Mouse (Mus musculus) lung, embryonic 15.5 days (tissue): ENCODE measurements at regions not wholly inside any gene's neighbourhood (a gene's known extent, or its start where the extent isn't known, plus 50 kb on each side); places are given as distances from the start of the nearest gene placed in this dataset.
"Not testable (repeated sequence)": the region's sequence is repeated elsewhere in the genome, so short reads cannot be mapped to it uniquely, and the experiment has no call there.

ENCODE experiments used
- ATAC-seq: fragments of 200-750 bp; cut with Nextera tagmentation; 2 replicates; pipeline ENCODE4 v1.8.0; 2017; ENCODE audit warnings: moderate number of reproducible peaks, borderline replicate concordance; ENCODE audit not compliant: low FRiP score, low TSS enrichment; ENCODE audit errors: extremely low read depth
- H3K27ac ChIP-seq: fragments of 300-500 bp; sonication (generic); 2 replicates; pipeline ENCODE4 v1.5.1; 2015; ENCODE audit warnings: moderate library complexity, mild to moderate bottlenecking, inconsistent platforms
- H3K27me3 ChIP-seq: fragments of 300-500 bp; sonication (generic); 2 replicates; pipeline ENCODE4 v1.6.1; 2015; ENCODE audit warnings: inconsistent platforms
- H3K36me3 ChIP-seq: fragments of 300-500 bp; sonication (generic); 2 replicates; pipeline ENCODE4 v1.6.1; 2015; ENCODE audit warnings: inconsistent platforms
- H3K4me1 ChIP-seq: fragments of 300-500 bp; sonication (generic); 2 replicates; pipeline ENCODE4 v1.6.1; 2015; ENCODE audit warnings: inconsistent platforms
- H3K4me2 ChIP-seq: fragments of 300-500 bp; sonication (generic); 2 replicates; pipeline ENCODE4 v1.6.1; 2015; ENCODE audit warnings: inconsistent platforms, mild to moderate bottlenecking, moderate library complexity
- H3K4me3 ChIP-seq: fragments of 300-500 bp; sonication (generic); 2 replicates; pipeline ENCODE4 v1.5.1; 2015; ENCODE audit warnings: mild to moderate bottlenecking, inconsistent platforms
- H3K9ac ChIP-seq: fragments of 300-500 bp; sonication (generic); 2 replicates; pipeline ENCODE4 v1.6.1; 2015; ENCODE audit warnings: inconsistent platforms
- H3K9me3 ChIP-seq: fragments of 300-500 bp; sonication (generic); 2 replicates; pipeline ENCODE4 v1.6.1; 2016; ENCODE audit warnings: inconsistent platforms
- WGBS: fragments of 180-500 bp; shearing (Covaris S2); methylation state at CpG from one replicate; pipeline ENCODE4 v1.1.7; 2015; 5-methylcytosine and 5-hydroxymethylcytosine counted together

- Histone ChIP-seq H3K4me2 (no peak overlapping the region), H3K4me1 (no peaks in the 10 kb centered on the region), H3K9me3 (no peaks in the 10 kb centered on the region), H3K4me3 (no peak overlapping the region), H3K27me3 (no peaks in the 10 kb centered on the region), H3K27ac (no peak overlapping the region), H3K9ac (no peak overlapping the region), H3K36me3 (no peaks in the 10 kb centered on the region)
- 91% methylated on average over 2 of the region's 2 CpGs for WGBS
- ATAC-seq: no peak
Observed at GRCm38 (mm10) chrX:17505692-17506091, 66.4 kb downstream of the Fundc1 start.

- not testable (repeated sequence) for H3K36me3 ChIP-seq, H3K4me1 ChIP-seq, H3K9me3 ChIP-seq, H3K27ac ChIP-seq, H3K4me2 ChIP-seq, H3K27me3 ChIP-seq, H3K9ac ChIP-seq, H3K4me3 ChIP-seq
- 0 out of 2 replicates have a peak, but pooled peaks have one; percentile 23 for ATAC-seq
- 47% methylated on average over 3 of the region's 3 CpGs for WGBS
Observed at GRCm38 (mm10) chrX:17473129-17473528, 99.0 kb downstream of the Fundc1 start.

DNA sequence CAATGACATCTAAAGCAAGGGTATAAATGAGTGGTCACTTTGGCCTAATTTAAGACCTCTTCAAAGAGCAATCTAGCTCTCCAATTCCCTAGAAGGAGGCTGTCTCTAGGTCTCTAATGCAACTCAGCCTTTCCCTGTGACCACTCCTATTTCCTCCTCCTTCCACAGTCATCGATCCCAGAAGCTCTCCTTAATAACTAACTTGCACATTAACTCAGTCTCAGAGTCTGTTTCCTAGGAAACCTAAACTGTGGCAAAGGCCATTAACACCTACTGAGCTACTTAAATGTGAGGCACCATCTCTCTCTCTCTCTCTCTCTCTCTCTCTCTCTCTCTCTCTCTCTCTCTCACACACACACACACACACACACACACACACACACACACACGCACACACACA, 115.6 kb downstream of the Fundc1 start:
- H3K36me3 ChIP-seq: no peaks in the 10 kb centered on the region
- WGBS: 36% methylated on average over 1 of the region's 2 CpGs
- H3K4me2 ChIP-seq: no peak overlapping the region
- H3K4me1 ChIP-seq: no peaks in the 10 kb centered on the region
- H3K9ac ChIP-seq: no peak overlapping the region
- H3K4me3 ChIP-seq: no peak overlapping the region
- no peak overlapping the region for H3K27ac ChIP-seq
- H3K9me3 ChIP-seq: no peaks in the 10 kb centered on the region
- no peaks in the 10 kb centered on the region for H3K27me3 ChIP-seq
- no peak for ATAC-seq

GRCm38 (mm10) chrX:17415163-17415562, 96.0 kb upstream of the Efhc2 start:
- Histone ChIP-seq H3K36me3 (no peaks in the 10 kb centered on the region), H3K27me3 (no peaks in the 10 kb centered on the region), H3K27ac (no peak overlapping the region), H3K4me2 (no peak overlapping the region), H3K9ac (no peak overlapping the region), H3K4me3 (no peak overlapping the region), H3K4me1 (no peaks in the 10 kb centered on the region), H3K9me3 (no peaks in the 10 kb centered on the region)
- WGBS: 67% methylated on average over 4 of the region's 4 CpGs
- no peak for ATAC-seq

GRCm38 (mm10) chrX:17404271-17404670, 85.1 kb upstream of the Efhc2 start:
- no peak for ATAC-seq
- Histone ChIP-seq H3K27me3 (no peaks in the 10 kb centered on the region), H3K27ac (no peak overlapping the region), H3K4me2 (no peak overlapping the region), H3K4me1 (no peaks in the 10 kb centered on the region), H3K36me3 (no peaks in the 10 kb centered on the region), H3K4me3 (no peak overlapping the region), H3K9ac (no peak overlapping the region), H3K9me3 (no peaks in the 10 kb centered on the region)
- 55% methylated on average over 2 of the region's 2 CpGs for WGBS
